Mouse (Mus musculus): ENCODE data around the gene Phf23. TPM values are rescaled to one million over a fixed set of nuclear protein-coding genes. Genes with fewer than 3 reads are reported as not detected.

Phf23 gene
- polyA plus RNA-seq, 1 experiment, result 58.6 TPM

- H3K36me3 ChIP-seq (ENCODE audit: control insufficient read depth, insufficient read depth), result peaks cover 13% of the 10 kb centered on the region
- H3ac ChIP-seq (ENCODE audit: control insufficient read depth, insufficient read length), result no peak overlapping the region
- TF ChIP-seq TCF12 (IDR thresholded peaks at IDR 0.05; ENCODE audit: insufficient read depth, poor library complexity, severe bottlenecking) (no peak), POLR2AphosphoS2 (IDR thresholded peaks at IDR 0.05; ENCODE audit: insufficient read length, low read depth) (peak; percentile 27), POLR2A (IDR thresholded peaks at IDR 0.05; ENCODE audit: insufficient read length, low read depth) (peak; percentile 36)
- H3K27me3 ChIP-seq (ENCODE audit: control insufficient read depth, insufficient read depth, insufficient read length), result no peaks in the 10 kb centered on the region
- peak overlapping the region; percentile 90 for H3K4me2 ChIP-seq (ENCODE audit: low read depth)
- peak overlapping the region; percentile 15 for H3K4me3 ChIP-seq
- H3K79me2 ChIP-seq (ENCODE audit: control insufficient read depth, insufficient read depth), result peaks cover 14% of the 10 kb centered on the region
Observed at GRCm38 (mm10) chr11:70028401-70029129, 33.0 kb downstream of the Phf23 start.

- Histone ChIP-seq H3K36me3 (ENCODE audit: control insufficient read depth, insufficient read depth) (peaks cover 13% of the 10 kb centered on the region), H3K27me3 (ENCODE audit: control insufficient read depth, insufficient read depth, insufficient read length) (no peaks in the 10 kb centered on the region), H3K4me3 (peak overlapping the region; percentile 15), H3ac (ENCODE audit: control insufficient read depth, insufficient read length) (no peak overlapping the region), H3K79me2 (ENCODE audit: control insufficient read depth, insufficient read depth) (peaks cover 14% of the 10 kb centered on the region), H3K4me2 (ENCODE audit: low read depth) (peak overlapping the region; percentile 90)
- no peak for TF ChIP-seq CEBPB (IDR thresholded peaks at IDR 0.05; ENCODE audit: insufficient read depth, poor library complexity, severe bottlenecking)
- TF ChIP-seq MAX (IDR thresholded peaks at IDR 0.05; ENCODE audit: low read depth), result no peak
- TF ChIP-seq TCF12 (IDR thresholded peaks at IDR 0.05; ENCODE audit: insufficient read depth, poor library complexity, severe bottlenecking), result no peak
- TF ChIP-seq MYOG (IDR thresholded peaks at IDR 0.05; ENCODE audit: control insufficient read depth in 1 of 3, insufficient read depth in 1 of 3, insufficient read length in 2 of 3, low read depth in 2 of 3), result no peak
- TF ChIP-seq POLR2AphosphoS2 (IDR thresholded peaks at IDR 0.05; ENCODE audit: insufficient read length, low read depth), result no peak
- TF ChIP-seq USF1 (IDR thresholded peaks at IDR 0.05; ENCODE audit: low read depth), result no peak
- no peak for TF ChIP-seq REST (IDR thresholded peaks at IDR 0.05; ENCODE audit: insufficient read depth, insufficient read length)
- no peak for TF ChIP-seq POLR2A (IDR thresholded peaks at IDR 0.05; ENCODE audit: insufficient read length, low read depth)
- no peak for TF ChIP-seq MYOD1 (IDR thresholded peaks at IDR 0.05; ENCODE audit: control insufficient read depth in 1 of 3, insufficient read length in 2 of 3, low read depth in 2 of 3)
- no peak for TF ChIP-seq SRF (IDR thresholded peaks at IDR 0.05; ENCODE audit: control insufficient read depth, insufficient read length, low read depth)
- TF ChIP-seq E2F4 (IDR thresholded peaks at IDR 0.05; ENCODE audit: insufficient read depth), result no peak
- TF ChIP-seq TCF3 (IDR thresholded peaks at IDR 0.05; ENCODE audit: insufficient read length, low read depth), result no peak
Observed at GRCm38 (mm10) chr11:70029130-70029801, 33.7 kb downstream of the Phf23 start.

- TF ChIP-seq MAX (IDR thresholded peaks at IDR 0.05; ENCODE audit: low read depth) (no peak), MYOD1 (IDR thresholded peaks at IDR 0.05; ENCODE audit: control insufficient read depth in 1 of 3, insufficient read length in 2 of 3, low read depth in 2 of 3) (no peak)
- Histone ChIP-seq H3K36me3 (ENCODE audit: control insufficient read depth, insufficient read depth) (peaks cover 19% of the 10 kb centered on the region), H3K4me2 (ENCODE audit: low read depth) (peak overlapping the region; percentile 90), H3K27me3 (ENCODE audit: control insufficient read depth, insufficient read depth, insufficient read length) (no peaks in the 10 kb centered on the region), H3ac (ENCODE audit: control insufficient read depth, insufficient read length) (no peak overlapping the region), H3K79me2 (ENCODE audit: control insufficient read depth, insufficient read depth) (peaks cover 7% of the 10 kb centered on the region), H3K4me3 (no peak overlapping the region)
Observed at GRCm38 (mm10) chr11:70029829-70030550, 34.4 kb downstream of the Phf23 start.

GRCm38 (mm10) chr11:70030651-70031320 lies 35.2 kb downstream of the Phf23 start:
- Histone ChIP-seq H3K36me3 (ENCODE audit: control insufficient read depth, insufficient read depth) (peaks cover 26% of the 10 kb centered on the region), H3K4me3 (no peak overlapping the region), H3K4me2 (ENCODE audit: low read depth) (no peak overlapping the region), H3ac (ENCODE audit: control insufficient read depth, insufficient read length) (no peak overlapping the region), H3K27me3 (ENCODE audit: control insufficient read depth, insufficient read depth, insufficient read length) (no peaks in the 10 kb centered on the region), H3K79me2 (ENCODE audit: control insufficient read depth, insufficient read depth) (peaks cover 7% of the 10 kb centered on the region)
- TF ChIP-seq MYOG (IDR thresholded peaks at IDR 0.05; ENCODE audit: control insufficient read depth in 1 of 3, insufficient read depth in 1 of 3, insufficient read length in 2 of 3, low read depth in 2 of 3), result no peak
- TF ChIP-seq POLR2A (IDR thresholded peaks at IDR 0.05; ENCODE audit: insufficient read length, low read depth), result no peak
- TF ChIP-seq SRF (IDR thresholded peaks at IDR 0.05; ENCODE audit: control insufficient read depth, insufficient read length, low read depth), result no peak
- TF ChIP-seq E2F4 (IDR thresholded peaks at IDR 0.05; ENCODE audit: insufficient read depth), result no peak
- no peak for TF ChIP-seq MAX (IDR thresholded peaks at IDR 0.05; ENCODE audit: low read depth)
- TF ChIP-seq MYOD1 (IDR thresholded peaks at IDR 0.05; ENCODE audit: control insufficient read depth in 1 of 3, insufficient read length in 2 of 3, low read depth in 2 of 3), result no peak
- no peak for TF ChIP-seq REST (IDR thresholded peaks at IDR 0.05; ENCODE audit: insufficient read depth, insufficient read length)
- no peak for TF ChIP-seq POLR2AphosphoS2 (IDR thresholded peaks at IDR 0.05; ENCODE audit: insufficient read length, low read depth)
- TF ChIP-seq TCF12 (IDR thresholded peaks at IDR 0.05; ENCODE audit: insufficient read depth, poor library complexity, severe bottlenecking), result no peak
- TF ChIP-seq USF1 (IDR thresholded peaks at IDR 0.05; ENCODE audit: low read depth), result no peak
- no peak for TF ChIP-seq TCF3 (IDR thresholded peaks at IDR 0.05; ENCODE audit: insufficient read length, low read depth)
- TF ChIP-seq CEBPB (IDR thresholded peaks at IDR 0.05; ENCODE audit: insufficient read depth, poor library complexity, severe bottlenecking), result no peak
